Mouse (Mus musculus) lung, embryonic 16.5 days (tissue): ENCODE data around the gene Atp2a2. TPM values are rescaled to one million over a fixed set of nuclear protein-coding genes. Genes with fewer than 3 reads are reported as not detected.

ENCODE experiments used
- ATAC-seq: fragments of 200-750 bp; cut with Nextera tagmentation; 2 replicates; pipeline ENCODE4 v1.8.0; 2017; ENCODE audit warnings: low read depth, mild to moderate bottlenecking, moderate library complexity
- H3K27ac ChIP-seq: fragments of 300-500 bp; sonication (generic); 2 replicates; pipeline ENCODE4 v1.5.1; 2014; ENCODE audit warnings: mild to moderate bottlenecking, control low read depth, low read length
- H3K27me3 ChIP-seq: fragments of 300-500 bp; sonication (generic); 2 replicates; pipeline ENCODE4 v1.6.1; 2014; ENCODE audit warnings: low read depth, low read length, mixed read lengths; ENCODE audit not compliant: control insufficient read depth, insufficient read depth
- H3K36me3 ChIP-seq: fragments of 300-500 bp; sonication (generic); 2 replicates; pipeline ENCODE4 v1.6.1; 2014; ENCODE audit warnings: low read length; ENCODE audit not compliant: control insufficient read depth, insufficient read depth
- H3K4me1 ChIP-seq: fragments of 300-500 bp; sonication (generic); replicated peaks from 2 replicates; pipeline ENCODE4 v1.6.1; 2014; ENCODE audit warnings: low read length, mixed read lengths; ENCODE audit not compliant: control insufficient read depth, insufficient read depth
- H3K4me2 ChIP-seq: fragments of 300-500 bp; sonication (generic); 2 replicates; pipeline ENCODE4 v1.6.1; 2014; ENCODE audit warnings: low read depth, low read length, control low read depth
- H3K4me3 ChIP-seq: fragments of 300-500 bp; sonication (generic); 2 replicates; pipeline ENCODE4 v1.5.1; 2014; ENCODE audit warnings: mild to moderate bottlenecking, low read length, control low read depth
- H3K9ac ChIP-seq: fragments of 300-500 bp; sonication (generic); 2 replicates; pipeline ENCODE4 v1.6.1; 2014; ENCODE audit warnings: low read length, control low read depth
- H3K9me3 ChIP-seq: fragments of 300-500 bp; sonication (generic); 2 replicates; pipeline ENCODE4 v1.6.1; 2016; ENCODE audit warnings: low read length; ENCODE audit not compliant: control insufficient read depth
- WGBS: fragments of 180-500 bp; shearing (Covaris S2); extraction: QIAGEN DNeasy Blood & Tissue Kit; methylation state at CpG from one replicate; pipeline ENCODE4 v1.1.7; 2014; 5-methylcytosine and 5-hydroxymethylcytosine counted together
- polyA plus RNA-seq: library from polyadenylated mRNA; unstranded; fragments of >200 nt; fragmentation: Nextera tagmentation; extraction: Ambion mirVana; gene quantifications from 2 replicates; pipeline ENCODE4 v1.2.1, GENCODE M21; 2015

Gene Atp2a2
- polyA plus RNA-seq, 1 experiment from 2014 or later = 28.8 TPM

DNA sequence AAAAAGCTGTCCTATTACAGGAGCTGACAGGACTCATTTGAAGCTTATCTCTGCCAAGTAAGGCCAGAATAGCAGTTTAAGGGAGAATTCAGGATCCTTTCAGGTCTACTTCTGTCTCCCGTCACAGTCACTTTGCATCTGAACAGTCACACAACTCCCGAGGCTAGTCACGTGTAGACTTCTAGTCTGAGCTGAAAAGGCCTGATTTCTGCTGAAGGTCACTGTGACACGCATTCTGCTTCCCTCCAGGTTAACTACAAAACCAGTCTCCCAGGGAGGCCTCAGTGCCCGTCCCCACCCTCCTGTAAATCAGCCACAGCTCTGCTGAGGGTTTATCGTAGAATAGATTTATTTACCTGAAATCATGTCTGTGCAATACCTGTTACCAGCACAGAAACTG, 48.8 kb downstream of the Atp2a2 start:
- Histone ChIP-seq H3K9ac (no peak overlapping the region), H3K4me3 (no peak overlapping the region), H3K36me3 (peaks cover 38% of the 10 kb centered on the region), H3K4me1 (no peaks in the 10 kb centered on the region), H3K27ac (no peak overlapping the region), H3K9me3 (no peaks in the 10 kb centered on the region), H3K27me3 (no peaks in the 10 kb centered on the region), H3K4me2 (no peak overlapping the region)
- 73% methylated on average over 6 of the region's 6 CpGs for WGBS
- ATAC-seq = no peak

DNA sequence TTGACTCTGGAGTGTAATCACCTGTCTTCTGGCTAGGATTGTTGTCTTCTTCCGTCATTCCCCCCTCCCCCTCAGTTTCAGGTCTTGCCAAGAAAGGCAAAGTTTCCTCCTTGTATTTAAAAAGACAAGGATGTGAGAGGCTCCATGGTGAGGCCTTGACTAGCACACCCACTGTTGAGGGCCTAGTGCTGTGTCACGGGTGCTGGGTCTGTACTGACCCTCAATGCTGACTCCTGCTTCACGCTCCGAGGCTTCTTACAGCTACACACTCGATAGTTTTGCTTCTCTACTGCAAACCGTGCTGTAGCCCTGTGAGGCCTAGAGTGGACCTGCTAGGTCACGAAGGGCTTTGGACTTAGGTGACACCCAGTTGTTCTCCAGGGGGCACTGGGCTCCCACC, 49.8 kb downstream of the Atp2a2 start:
- peaks cover 28% of the 10 kb centered on the region for H3K36me3 ChIP-seq
- no peaks in the 10 kb centered on the region for H3K27me3 ChIP-seq
- H3K9me3 ChIP-seq = no peaks in the 10 kb centered on the region
- no peak overlapping the region for H3K4me3 ChIP-seq
- no peak overlapping the region for H3K9ac ChIP-seq
- no peak overlapping the region for H3K27ac ChIP-seq
- WGBS = 67% methylated on average over 7 of the region's 7 CpGs
- no peaks in the 10 kb centered on the region for H3K4me1 ChIP-seq
- no peak for ATAC-seq
- H3K4me2 ChIP-seq = no peak overlapping the region

DNA sequence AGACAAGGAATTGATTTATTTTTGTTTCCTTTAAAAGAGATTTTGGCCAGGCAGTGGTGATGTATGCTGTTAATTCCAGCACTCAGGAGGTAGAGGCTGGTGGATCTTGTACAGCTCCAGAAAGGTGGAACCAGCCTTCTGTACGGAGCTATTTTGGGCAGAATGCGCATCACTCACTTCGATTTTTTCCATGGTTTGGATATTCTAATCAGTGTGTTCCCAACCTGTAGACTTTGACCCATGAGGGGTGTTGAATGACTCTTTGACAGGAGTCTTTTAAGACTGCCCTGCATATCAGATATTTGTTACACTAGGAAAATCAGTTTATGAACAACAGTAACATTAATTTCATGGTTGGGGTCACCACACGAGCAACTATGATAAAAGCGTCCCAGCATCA, 50.7 kb downstream of the Atp2a2 start:
- 80% methylated on average over 5 of the region's 5 CpGs for WGBS
- H3K27me3 ChIP-seq = no peaks in the 10 kb centered on the region

DNA sequence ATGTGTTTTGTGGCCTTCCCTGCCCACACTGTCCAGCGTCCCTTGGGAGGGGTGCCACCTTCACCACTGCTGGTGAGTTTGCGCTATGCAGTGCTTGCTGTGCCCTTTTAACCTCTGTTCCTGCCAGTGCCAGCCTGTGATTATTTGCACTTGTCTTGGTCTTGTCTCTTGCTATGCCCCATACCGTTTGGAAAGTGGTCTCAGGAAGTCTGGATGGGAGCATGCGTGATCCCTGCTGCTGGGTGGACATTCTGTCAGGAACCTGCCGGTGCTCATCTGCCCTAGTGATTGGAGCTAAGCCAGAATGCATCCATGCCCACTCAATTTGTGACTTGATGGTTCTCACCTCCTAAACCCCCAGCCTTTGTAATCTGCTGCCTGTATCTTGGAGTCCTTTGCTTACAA, 51.1 kb downstream of the Atp2a2 start:
- H3K9me3 ChIP-seq = no peaks in the 10 kb centered on the region
- no peak for ATAC-seq
- H3K27me3 ChIP-seq = no peaks in the 10 kb centered on the region
- peaks cover 26% of the 10 kb centered on the region for H3K36me3 ChIP-seq
- 41% methylated on average over 5 of the region's 5 CpGs for WGBS
- H3K4me1 ChIP-seq = no peaks in the 10 kb centered on the region
- no peak overlapping the region for H3K9ac ChIP-seq
- H3K27ac ChIP-seq = no peak overlapping the region
- no peak overlapping the region for H3K4me2 ChIP-seq
- H3K4me3 ChIP-seq = no peak overlapping the region

More for the DNA sequence above, 50.7 kb downstream of the Atp2a2 start:
- Histone ChIP-seq H3K4me2 (no peak overlapping the region), H3K4me1 (no peaks in the 10 kb centered on the region), H3K27ac (no peak overlapping the region), H3K9me3 (no peaks in the 10 kb centered on the region), H3K9ac (no peak overlapping the region), H3K4me3 (no peak overlapping the region), H3K36me3 (peaks cover 28% of the 10 kb centered on the region)
- no peak for ATAC-seq

DNA sequence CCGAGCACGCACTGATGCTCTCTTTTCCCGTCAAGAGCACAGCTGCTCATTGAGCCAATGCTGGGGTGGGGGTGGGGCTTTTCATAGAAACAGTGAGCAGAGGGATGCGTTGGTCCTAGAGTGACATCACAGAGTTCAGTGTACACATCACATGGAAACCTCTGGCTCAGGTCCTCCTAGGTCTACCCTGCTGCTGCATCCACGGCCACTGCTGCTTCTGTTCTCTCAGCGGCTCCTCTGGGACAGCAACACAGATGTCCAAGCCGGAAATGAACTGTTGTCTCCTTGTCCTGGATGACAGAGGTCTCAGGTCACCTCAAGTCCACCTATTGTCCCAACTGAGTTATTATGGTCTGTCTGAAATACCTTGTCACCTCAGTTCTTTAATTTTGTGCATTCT, 52.1 kb downstream of the Atp2a2 start:
- Histone ChIP-seq H3K27ac (no peak overlapping the region), H3K9me3 (no peaks in the 10 kb centered on the region), H3K9ac (no peak overlapping the region), H3K4me3 (no peak overlapping the region), H3K4me1 (no peaks in the 10 kb centered on the region), H3K4me2 (no peak overlapping the region), H3K27me3 (no peaks in the 10 kb centered on the region), H3K36me3 (peaks cover 21% of the 10 kb centered on the region)
- 69% methylated on average over 7 of the region's 7 CpGs for WGBS
- no peak for ATAC-seq

DNA sequence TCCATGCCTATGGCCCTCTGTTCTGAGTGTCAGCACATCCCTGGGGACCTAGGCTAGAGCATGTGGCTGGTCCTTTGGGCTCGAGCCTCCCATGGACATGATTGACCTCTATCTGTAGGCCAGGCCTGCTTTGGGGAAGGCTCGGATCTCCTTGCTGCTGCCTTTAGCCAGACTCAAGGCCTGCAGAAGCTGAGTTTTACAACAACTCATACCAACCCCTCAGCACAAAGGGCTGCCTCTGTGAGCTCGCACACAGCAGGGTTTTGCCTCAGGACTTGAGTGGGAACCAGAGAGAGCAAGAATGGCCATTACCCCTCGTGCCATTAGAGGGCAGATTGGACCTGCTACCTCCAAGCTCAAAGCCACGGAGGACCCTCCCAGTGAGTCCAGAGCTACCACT, 53.2 kb downstream of the Atp2a2 start:
- no peak for ATAC-seq
- Histone ChIP-seq H3K4me3 (no peak overlapping the region), H3K4me1 (no peaks in the 10 kb centered on the region), H3K36me3 (peaks cover 24% of the 10 kb centered on the region), H3K9me3 (no peaks in the 10 kb centered on the region), H3K27me3 (no peaks in the 10 kb centered on the region), H3K9ac (no peak overlapping the region), H3K4me2 (no peak overlapping the region), H3K27ac (no peak overlapping the region)
- 80% methylated on average over 5 of the region's 5 CpGs for WGBS

DNA sequence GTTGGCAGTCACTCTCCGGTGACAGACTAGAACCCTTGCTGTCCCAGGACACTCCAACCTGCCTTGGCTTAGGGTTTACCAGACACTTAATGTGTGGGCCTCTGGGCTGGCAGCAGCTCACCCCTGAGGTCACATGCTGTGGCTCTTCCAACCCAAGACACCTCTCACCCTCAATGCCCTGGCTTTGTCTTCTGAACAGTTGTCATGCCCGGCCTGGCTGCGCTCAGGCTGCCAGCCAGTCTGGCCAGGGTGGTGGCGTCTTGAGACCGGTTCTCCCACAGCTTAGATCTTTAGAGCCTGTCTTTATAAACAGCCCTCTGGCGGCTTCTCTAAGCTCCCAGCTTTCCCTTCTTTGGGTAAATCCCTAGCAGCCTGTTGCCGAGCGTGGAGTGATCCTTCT, 54.2 kb downstream of the Atp2a2 start:
- H3K4me2 ChIP-seq = no peak overlapping the region
- peak; percentile 37 for ATAC-seq
- no peaks in the 10 kb centered on the region for H3K27me3 ChIP-seq
- peak overlapping the region; percentile 42; the same call in 1 of the 2 replicates for H3K27ac ChIP-seq
- no peak overlapping the region for H3K9ac ChIP-seq
- H3K9me3 ChIP-seq = no peaks in the 10 kb centered on the region
- no peak overlapping the region for H3K4me3 ChIP-seq
- H3K36me3 ChIP-seq = peaks cover 23% of the 10 kb centered on the region
- WGBS = 72% methylated on average over 8 of the region's 8 CpGs
- H3K4me1 ChIP-seq = no peaks in the 10 kb centered on the region

DNA sequence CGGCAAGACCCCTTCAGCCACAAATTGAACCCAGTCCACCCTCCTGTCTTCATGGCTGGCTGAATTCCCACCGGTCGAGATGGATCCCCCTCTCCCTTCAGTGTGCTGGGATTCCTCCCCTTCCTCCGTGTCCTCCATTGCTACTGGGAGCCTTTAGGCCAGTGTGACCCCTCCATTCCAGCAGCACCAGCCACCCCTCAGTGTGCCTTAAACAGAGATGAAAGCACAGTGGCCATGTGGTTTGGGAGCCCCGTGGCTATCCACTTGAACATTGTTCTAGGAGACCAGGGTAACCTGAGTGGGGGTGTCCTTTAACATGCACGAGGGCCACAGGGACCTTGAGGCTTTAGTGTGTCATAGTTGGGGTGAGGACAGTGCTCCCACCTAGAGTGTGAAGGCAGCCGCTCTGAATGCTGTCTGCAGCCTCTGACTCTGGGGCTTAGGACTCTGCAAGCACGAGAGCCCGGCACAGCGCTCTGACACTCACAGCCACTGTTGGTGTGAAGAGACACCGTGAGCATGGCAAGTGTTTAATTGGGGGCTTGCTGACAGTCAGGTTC, 56.9 kb downstream of the Atp2a2 start:
- no peak for ATAC-seq
- 92% methylated on average over 11 of the region's 11 CpGs for WGBS
- peaks cover 49% of the 10 kb centered on the region for H3K36me3 ChIP-seq

DNA sequence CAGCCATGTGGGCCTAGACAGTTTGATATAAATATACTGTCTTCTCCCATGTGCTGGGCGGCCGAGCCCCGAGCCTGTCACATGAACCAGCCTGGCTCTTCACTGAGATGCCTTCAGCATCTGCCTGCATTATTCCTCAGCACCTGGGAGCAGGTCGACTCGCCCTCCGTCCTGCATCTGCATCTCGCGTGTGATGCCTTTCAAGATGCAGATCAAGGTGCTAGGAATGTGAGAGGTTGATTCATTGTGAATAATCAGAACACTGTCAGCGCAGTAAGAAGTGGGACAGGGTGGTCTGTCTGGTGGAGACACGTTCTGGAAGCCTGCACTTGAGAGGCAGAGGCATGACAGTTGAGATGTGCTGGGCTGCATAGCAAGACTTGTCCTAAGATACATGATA, 57.5 kb downstream of the Atp2a2 start:
- H3K9ac ChIP-seq = no peak overlapping the region
- ATAC-seq = no peak
- no peak overlapping the region for H3K27ac ChIP-seq
- no peaks in the 10 kb centered on the region for H3K27me3 ChIP-seq
- no peak overlapping the region for H3K4me3 ChIP-seq
- peaks cover 55% of the 10 kb centered on the region for H3K36me3 ChIP-seq
- 89% methylated on average over 10 of the region's 10 CpGs for WGBS
- no peaks in the 10 kb centered on the region for H3K4me1 ChIP-seq
- H3K9me3 ChIP-seq = no peaks in the 10 kb centered on the region
- no peak overlapping the region for H3K4me2 ChIP-seq

More for the DNA sequence above, 56.9 kb downstream of the Atp2a2 start:
- no peak overlapping the region for H3K9ac ChIP-seq
- H3K4me2 ChIP-seq = no peak overlapping the region
- no peaks in the 10 kb centered on the region for H3K27me3 ChIP-seq
- H3K4me1 ChIP-seq = no peaks in the 10 kb centered on the region
- no peak overlapping the region for H3K4me3 ChIP-seq
- no peak overlapping the region for H3K27ac ChIP-seq
- H3K9me3 ChIP-seq = no peaks in the 10 kb centered on the region

DNA sequence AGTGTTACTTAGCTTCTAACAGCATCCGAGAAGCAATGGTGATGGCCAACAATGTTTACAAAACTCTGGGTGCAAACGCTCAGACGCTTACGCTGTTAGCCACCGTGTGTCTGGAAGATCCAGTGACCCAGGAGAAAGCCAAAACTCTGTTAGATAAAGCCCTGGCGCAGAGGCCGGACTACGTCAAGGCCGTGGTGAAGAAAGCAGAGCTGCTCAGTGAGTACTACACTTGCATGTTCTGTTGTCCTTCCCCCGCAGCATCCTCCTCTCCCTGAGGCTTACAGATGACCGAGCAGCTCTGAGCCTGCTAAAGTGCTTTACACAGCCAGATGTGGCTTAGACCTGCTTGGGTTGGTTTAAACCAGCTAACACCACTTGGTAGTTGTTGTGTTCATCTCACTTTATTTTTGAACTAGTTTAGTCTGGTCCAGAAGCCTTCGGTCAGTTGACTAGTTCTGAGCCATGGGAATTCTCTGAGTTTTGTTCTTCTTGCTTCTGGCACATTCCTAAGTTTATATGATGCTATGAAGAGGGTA, 61.9 kb downstream of the Atp2a2 start:
- H3K4me2 ChIP-seq = no peak overlapping the region
- no peaks in the 10 kb centered on the region for H3K9me3 ChIP-seq
- no peak overlapping the region for H3K27ac ChIP-seq
- no peak overlapping the region for H3K9ac ChIP-seq
- peaks cover 81% of the 10 kb centered on the region for H3K36me3 ChIP-seq
- H3K4me1 ChIP-seq = no peaks in the 10 kb centered on the region
- no peaks in the 10 kb centered on the region for H3K27me3 ChIP-seq
- no peak overlapping the region for H3K4me3 ChIP-seq
- no peak for ATAC-seq
- 90% methylated on average over 12 of the region's 12 CpGs for WGBS
